Mouse (Mus musculus): ENCODE data around the gene Frs2.

- TF ChIP-seq CTCF (IDR thresholded peaks at IDR 0.05; ENCODE audit: low read depth) (no peak), EP300 (IDR thresholded peaks at IDR 0.05; ENCODE audit: low read depth) (no peak)
These were observed 35.8 kb downstream of the Frs2 start for GRCm38 (mm10) chr10:117112545-117112944.

All from liver, postnatal 0 days (tissue).